Mouse (Mus musculus) layer of hippocampus, postnatal 36 days (tissue): ENCODE measurements around the gene Cnnm1. TPM values are rescaled to one million over a fixed set of nuclear protein-coding genes. Genes with fewer than 3 reads are reported as not detected.

Experiments
- DNase-seq, 2 experiments: peaks; one replicate each; pipeline ENCODE4 v3.0.0; 2022
- total RNA-seq, 2 experiments: library from RNA; stranded (reverse); gene quantifications; 2 replicates each; pipeline ENCODE4 v1.2.3; 2021

Cnnm1 gene
- total RNA-seq, 2 experiments from 2014 or later: 106 to 110 TPM

GRCm38 (mm10) chr19:43511621-43512620 is 71.7 kb downstream of the Cnnm1 start:
- DNase-seq: no peak

- DNase-seq: no peak
Observed at GRCm38 (mm10) chr19:43513874-43514273, 73.6 kb downstream of the Cnnm1 start.

- DNase-seq: no peak
Observed at GRCm38 (mm10) chr19:43515668-43516396, 75.6 kb downstream of the Cnnm1 start.

GRCm38 (mm10) chr19:43516397-43517035 is 76.3 kb downstream of the Cnnm1 start:
- no peak for DNase-seq

- no peak for DNase-seq
Observed at GRCm38 (mm10) chr19:43517320-43517719, 77.1 kb downstream of the Cnnm1 start.

GRCm38 (mm10) chr19:43517808-43518207 is 77.6 kb downstream of the Cnnm1 start:
- no peak for DNase-seq

- DNase-seq: no peak
Observed at GRCm38 (mm10) chr19:43518261-43518660, 78.0 kb downstream of the Cnnm1 start.

- no peak for DNase-seq
Observed at GRCm38 (mm10) chr19:43519226-43519625, 79.0 kb downstream of the Cnnm1 start.

GRCm38 (mm10) chr19:43520402-43520801 is 80.2 kb downstream of the Cnnm1 start:
- DNase-seq: no peak

- DNase-seq: no peak
Observed at GRCm38 (mm10) chr19:43521362-43521761, 81.1 kb downstream of the Cnnm1 start.

GRCm38 (mm10) chr19:43521996-43522395 is 81.8 kb downstream of the Cnnm1 start:
- DNase-seq: no peak

GRCm38 (mm10) chr19:43523551-43523950 is 83.3 kb downstream of the Cnnm1 start:
- no peak for DNase-seq

- DNase-seq: peak; percentile 94 to 95
Observed at GRCm38 (mm10) chr19:43524187-43525103, 84.2 kb downstream of the Cnnm1 start, which contains the start of gene Got1. Got1 (minus strand) TSS chr19:43524605.

- DNase-seq: peak; percentile 37 to 54
Observed at GRCm38 (mm10) chr19:43525104-43525482, 84.9 kb downstream of the Cnnm1 start.

GRCm38 (mm10) chr19:43525566-43525965 is 85.3 kb downstream of the Cnnm1 start:
- DNase-seq: no peak

- no peak for DNase-seq
Observed at GRCm38 (mm10) chr19:43526025-43526424, 85.8 kb downstream of the Cnnm1 start.

GRCm38 (mm10) chr19:43527131-43527530 is 86.9 kb downstream of the Cnnm1 start:
- DNase-seq: no peak

- DNase-seq: no peak
Observed at GRCm38 (mm10) chr19:43528056-43528587, 87.9 kb downstream of the Cnnm1 start.

- peak; percentile 59 to 62 for DNase-seq
Observed at GRCm38 (mm10) chr19:43530197-43530770, 90.0 kb downstream of the Cnnm1 start.

- no peak for DNase-seq
Observed at GRCm38 (mm10) chr19:43530921-43531320, 90.7 kb downstream of the Cnnm1 start.

- no peak for DNase-seq
Observed at GRCm38 (mm10) chr19:43535372-43535771, 95.1 kb downstream of the Cnnm1 start.
